Mouse (Mus musculus): ENCODE data around the gene 2410131K14Rik.

- no peak for TF ChIP-seq CTCF (IDR thresholded peaks at IDR 0.05; ENCODE audit: insufficient read depth, low read length)
- no peak for TF ChIP-seq POLR2A (IDR thresholded peaks at IDR 0.05; ENCODE audit: borderline replicate concordance, extremely low read depth, low read depth, low read length)
Observed at GRCm38 (mm10) chr5:118197421-118197820, 47.6 kb upstream of the 2410131K14Rik start.

All from lung, adult 2 months (tissue).